Mouse (Mus musculus): ENCODE data around the gene Gss. TPM values are rescaled to one million over a fixed set of nuclear protein-coding genes. Genes with fewer than 3 reads are reported as not detected.
A peak's percentile ranks its signal among the peaks of the same experiment; 100 is the strongest.
"Not testable (repeated sequence)": the region's sequence is repeated elsewhere in the genome, so short reads cannot be mapped to it uniquely, and the experiment has no call there.

Gss gene
- polyA plus RNA-seq, 1 experiment from 2014 or later: 81.1 TPM

DNA sequence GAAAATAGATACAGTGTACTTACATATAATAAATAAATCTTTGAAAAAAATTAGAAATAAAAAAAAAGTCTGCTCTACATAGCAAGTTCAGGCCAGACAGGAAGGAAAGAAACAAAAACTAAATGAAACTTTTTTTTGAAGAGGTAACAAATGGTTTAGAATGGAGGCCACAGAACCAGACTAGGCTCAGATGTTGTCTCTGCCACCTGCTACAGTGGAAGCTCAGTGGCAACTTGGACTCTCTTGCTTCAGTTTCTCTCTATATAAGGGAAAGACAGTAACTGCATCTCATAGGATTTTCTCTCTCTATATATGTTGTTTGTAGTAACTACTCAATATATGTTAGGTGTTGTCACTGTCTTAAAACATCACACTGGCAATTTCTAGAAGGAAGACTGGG lies 40.3 kb downstream of the Gss start:
- H3K9me3 ChIP-seq (replicated peaks; ENCODE audit: control insufficient read depth, low read length): no peaks in the 10 kb centered on the region
- H3K36me3 ChIP-seq (ENCODE audit: control insufficient read depth, insufficient read depth): no peaks in the 10 kb centered on the region
- H3K9ac ChIP-seq (ENCODE audit: low read depth, low read length): no peak overlapping the region
- ATAC-seq (ENCODE audit: low read depth): no peak
- H3K4me2 ChIP-seq (ENCODE audit: low read depth, low read length): no peak overlapping the region
- H3K27me3 ChIP-seq (ENCODE audit: control insufficient read depth, insufficient read depth, low read depth, low read length): no peaks in the 10 kb centered on the region
- H3K4me1 ChIP-seq (ENCODE audit: control insufficient read depth, low read depth, low read length): peaks cover 5% of the 10 kb centered on the region
- H3K4me3 ChIP-seq (ENCODE audit: low read depth, low read length): no peak overlapping the region
- no peak overlapping the region for H3K27ac ChIP-seq (ENCODE audit: low read length)

DNA sequence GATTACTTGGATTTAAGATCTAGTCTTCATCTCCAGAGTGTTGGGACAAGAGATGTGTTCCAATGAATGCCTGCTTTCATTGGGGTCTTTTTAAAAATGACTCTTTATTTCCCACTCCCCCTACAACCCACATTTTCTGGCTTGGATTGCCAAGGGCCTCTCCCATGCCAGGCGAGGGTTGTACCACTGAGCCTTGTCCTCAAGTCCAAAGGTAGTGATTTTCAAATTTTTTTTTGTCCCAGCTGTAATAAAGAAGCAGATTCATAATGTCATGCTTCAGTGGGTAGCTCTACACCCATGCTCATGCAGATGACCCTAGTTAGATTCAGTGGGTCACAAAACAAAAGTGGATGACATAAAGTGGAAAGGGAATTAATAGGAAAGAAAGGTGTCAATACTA lies 45.7 kb downstream of the Gss start:
- Histone ChIP-seq H3K27ac (ENCODE audit: low read length) (no peak overlapping the region), H3K9me3 (replicated peaks; ENCODE audit: control insufficient read depth, low read length) (no peaks in the 10 kb centered on the region), H3K36me3 (ENCODE audit: control insufficient read depth, insufficient read depth) (no peaks in the 10 kb centered on the region), H3K4me3 (ENCODE audit: low read depth, low read length) (no peak overlapping the region), H3K4me2 (ENCODE audit: low read depth, low read length) (no peak overlapping the region), H3K4me1 (ENCODE audit: control insufficient read depth, low read depth, low read length) (no peaks in the 10 kb centered on the region), H3K27me3 (ENCODE audit: control insufficient read depth, insufficient read depth, low read depth, low read length) (no peaks in the 10 kb centered on the region), H3K9ac (ENCODE audit: low read depth, low read length) (no peak overlapping the region)
- 66% methylated on average over 1 of the region's 1 CpGs for whole genome bisulfite sequencing (ENCODE audit: insufficient replicate concordance)
- no peak for ATAC-seq (ENCODE audit: low read depth)

DNA sequence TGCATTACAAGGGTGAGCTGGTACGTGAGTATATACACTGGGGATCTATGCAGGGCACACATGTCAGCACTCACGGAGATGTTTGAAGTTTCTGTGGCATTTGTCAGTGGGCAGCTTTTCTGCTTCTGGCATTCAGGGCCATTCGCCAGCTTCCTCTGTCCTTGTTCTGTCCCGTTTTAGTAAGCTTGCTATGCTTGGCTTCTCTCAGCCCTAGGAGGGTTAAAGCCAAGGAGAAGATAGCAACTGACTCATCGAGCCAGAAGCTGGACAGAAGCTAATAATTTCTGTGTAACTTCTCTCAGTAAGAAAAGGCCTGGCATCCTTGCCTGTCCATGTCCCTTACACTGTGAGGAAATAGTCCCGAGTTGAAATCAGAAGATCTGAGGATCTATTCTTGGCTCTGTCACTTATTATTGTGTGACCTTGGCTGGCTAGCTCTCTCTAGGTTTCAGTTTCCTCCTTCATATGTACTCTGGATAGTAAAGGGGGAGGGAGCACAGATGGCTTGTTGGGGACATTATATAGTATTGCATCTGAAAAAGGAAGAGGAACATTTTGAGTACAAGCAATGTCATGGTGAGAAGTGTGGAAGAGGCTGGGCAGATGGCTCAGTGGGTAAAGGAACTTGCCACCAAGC lies 51.7 kb downstream of the Gss start:
- no peak overlapping the region for H3K4me3 ChIP-seq (ENCODE audit: low read depth, low read length)
- WGBS (ENCODE audit: insufficient replicate concordance): 53% methylated on average over 6 of the region's 6 CpGs
- no peaks in the 10 kb centered on the region for H3K4me1 ChIP-seq (ENCODE audit: control insufficient read depth, low read depth, low read length)
- H3K9ac ChIP-seq (ENCODE audit: low read depth, low read length): no peak overlapping the region
- H3K36me3 ChIP-seq (ENCODE audit: control insufficient read depth, insufficient read depth): no peaks in the 10 kb centered on the region
- ATAC-seq (ENCODE audit: low read depth): no peak
- no peak overlapping the region for H3K4me2 ChIP-seq (ENCODE audit: low read depth, low read length)
- no peak overlapping the region for H3K27ac ChIP-seq (ENCODE audit: low read length)
- no peaks in the 10 kb centered on the region for H3K27me3 ChIP-seq (ENCODE audit: control insufficient read depth, insufficient read depth, low read depth, low read length)
- no peaks in the 10 kb centered on the region for H3K9me3 ChIP-seq (replicated peaks; ENCODE audit: control insufficient read depth, low read length)

DNA sequence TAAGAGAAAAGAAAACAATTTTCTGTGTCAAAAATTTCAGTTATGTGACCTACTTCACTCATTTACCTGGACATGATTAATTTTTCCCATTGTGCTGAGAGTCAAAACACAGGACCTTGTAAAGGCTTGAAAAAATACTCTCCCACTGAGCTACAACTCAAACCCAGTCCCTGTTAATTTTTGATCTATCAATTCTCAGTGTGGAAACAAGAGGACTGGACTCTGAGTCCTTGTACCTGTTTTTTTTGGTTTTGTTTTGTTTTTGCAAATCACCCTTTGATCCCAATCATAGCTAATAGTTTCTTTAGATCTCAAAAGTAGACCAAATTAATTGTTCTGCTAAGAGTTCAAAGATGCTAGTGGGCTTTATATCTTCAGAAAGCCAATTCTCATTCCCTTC lies 52.9 kb downstream of the Gss start:
- H3K27ac ChIP-seq (ENCODE audit: low read length): no peak overlapping the region
- H3K9me3 ChIP-seq (replicated peaks; ENCODE audit: control insufficient read depth, low read length): no peaks in the 10 kb centered on the region
- H3K4me3 ChIP-seq (ENCODE audit: low read depth, low read length): no peak overlapping the region
- no peak for ATAC-seq (ENCODE audit: low read depth)
- H3K36me3 ChIP-seq (ENCODE audit: control insufficient read depth, insufficient read depth): no peaks in the 10 kb centered on the region
- no peak overlapping the region for H3K4me2 ChIP-seq (ENCODE audit: low read depth, low read length)
- H3K27me3 ChIP-seq (ENCODE audit: control insufficient read depth, insufficient read depth, low read depth, low read length): no peaks in the 10 kb centered on the region
- no peaks in the 10 kb centered on the region for H3K4me1 ChIP-seq (ENCODE audit: control insufficient read depth, low read depth, low read length)
- no peak overlapping the region for H3K9ac ChIP-seq (ENCODE audit: low read depth, low read length)

DNA sequence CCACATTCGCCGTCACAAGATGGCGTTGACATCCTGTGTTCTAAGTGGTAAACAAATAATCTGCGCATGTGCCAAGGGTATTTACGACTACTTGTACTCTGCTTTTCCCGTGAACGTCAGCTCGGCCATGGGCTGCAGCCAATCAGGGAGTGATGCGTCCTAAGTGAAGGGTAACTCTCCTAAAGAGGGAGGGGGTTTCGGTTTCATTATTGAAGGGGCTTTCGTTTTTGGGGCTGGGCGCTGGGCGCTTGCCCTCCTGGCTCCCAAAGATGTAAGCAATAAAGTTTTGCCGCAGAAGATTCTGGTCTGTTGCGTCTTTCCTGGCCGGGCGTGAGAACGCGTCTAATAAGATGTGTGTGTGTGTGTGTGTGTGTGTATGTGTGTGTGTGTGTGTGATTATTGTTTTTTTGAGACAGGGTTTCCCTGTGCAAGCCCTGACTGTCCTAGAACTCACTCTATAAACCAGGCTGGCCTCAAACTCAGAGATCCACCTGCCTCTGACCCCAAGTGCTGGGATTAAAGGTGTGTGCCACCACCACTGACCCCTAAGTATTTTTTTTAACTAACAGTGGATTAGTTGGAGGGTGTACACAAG lies 54.0 kb downstream of the Gss start:
- peak; percentile 53 for ATAC-seq (ENCODE audit: low read depth)

DNA sequence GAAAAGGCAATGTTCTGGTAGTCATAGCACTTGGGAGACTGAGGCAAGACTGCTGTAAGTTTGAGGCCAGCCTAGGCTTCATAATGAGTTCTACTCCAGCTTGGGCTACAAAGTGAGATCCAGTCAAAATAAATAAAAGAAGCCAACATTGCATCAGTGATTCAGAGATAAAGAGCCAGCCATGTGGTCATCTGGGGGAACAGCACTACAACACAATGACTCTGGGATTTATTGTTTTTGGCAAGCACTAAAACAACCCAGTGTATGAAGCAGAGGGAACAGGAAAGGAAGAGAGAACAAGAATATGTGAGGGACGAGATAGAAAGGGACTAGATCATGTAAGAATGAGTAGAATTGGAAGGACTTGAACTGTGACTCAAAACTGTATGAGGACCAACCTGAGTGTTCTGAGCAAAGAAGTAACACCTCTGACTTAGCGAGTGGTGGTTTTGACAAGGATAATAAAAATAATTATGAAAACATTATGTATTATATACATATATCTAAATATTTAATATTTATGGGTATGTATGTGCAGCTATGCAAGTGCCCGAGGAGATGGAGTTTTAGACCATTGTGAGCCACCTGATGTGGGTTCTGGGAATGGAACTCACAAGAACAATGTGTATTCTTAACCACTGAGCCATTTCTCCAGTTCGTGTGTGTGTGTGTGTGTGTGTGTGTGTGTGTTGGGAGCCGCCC lies 54.7 kb downstream of the Gss start:
- WGBS (ENCODE audit: insufficient replicate concordance): 51% methylated on average over 5 of the region's 5 CpGs
- no peak overlapping the region for H3K27ac ChIP-seq (ENCODE audit: low read length)
- no peak overlapping the region for H3K9ac ChIP-seq (ENCODE audit: low read depth, low read length)
- H3K4me1 ChIP-seq (ENCODE audit: control insufficient read depth, low read depth, low read length): no peaks in the 10 kb centered on the region
- H3K36me3 ChIP-seq (ENCODE audit: control insufficient read depth, insufficient read depth): no peaks in the 10 kb centered on the region
- no peaks in the 10 kb centered on the region for H3K9me3 ChIP-seq (replicated peaks; ENCODE audit: control insufficient read depth, low read length)
- H3K4me2 ChIP-seq (ENCODE audit: low read depth, low read length): no peak overlapping the region
- ATAC-seq (ENCODE audit: low read depth): no peak
- no peaks in the 10 kb centered on the region for H3K27me3 ChIP-seq (ENCODE audit: control insufficient read depth, insufficient read depth, low read depth, low read length)
- H3K4me3 ChIP-seq (ENCODE audit: low read depth, low read length): no peak overlapping the region

More for the DNA sequence above, 54.0 kb downstream of the Gss start:
- H3K9me3 ChIP-seq (replicated peaks; ENCODE audit: control insufficient read depth, low read length); H3K27me3 ChIP-seq (ENCODE audit: control insufficient read depth, insufficient read depth, low read depth, low read length); H3K36me3 ChIP-seq (ENCODE audit: control insufficient read depth, insufficient read depth); H3K27ac ChIP-seq (ENCODE audit: low read length); H3K9ac ChIP-seq (ENCODE audit: low read depth, low read length); H3K4me2 ChIP-seq (ENCODE audit: low read depth, low read length); H3K4me1 ChIP-seq (ENCODE audit: control insufficient read depth, low read depth, low read length): not testable (repeated sequence)
- 71% methylated on average over 15 of the region's 19 CpGs for WGBS (ENCODE audit: insufficient replicate concordance)
- H3K4me3 ChIP-seq (ENCODE audit: low read depth, low read length): peak overlapping the region; percentile 37

DNA sequence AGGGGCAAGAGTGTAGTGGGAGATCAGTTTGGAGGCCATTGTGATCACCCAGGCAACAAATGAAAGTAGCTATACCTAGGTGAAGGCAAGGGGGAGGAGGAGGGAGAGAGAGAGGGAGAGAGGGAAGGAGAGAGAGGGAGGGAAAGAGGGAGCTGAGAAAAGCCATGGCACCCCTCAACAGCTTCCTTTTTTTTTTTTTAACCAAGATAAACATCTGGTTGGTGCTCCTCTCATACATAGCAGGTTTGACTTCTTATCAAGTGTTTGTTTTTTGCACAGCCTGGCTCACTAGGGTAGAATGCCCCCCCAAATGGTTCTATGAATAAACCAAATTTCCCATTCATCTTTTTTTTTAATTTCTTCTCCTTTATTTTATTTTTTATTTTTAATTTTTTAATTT lies 56.3 kb downstream of the Gss start:
- Histone ChIP-seq H3K9me3 (replicated peaks; ENCODE audit: control insufficient read depth, low read length) (no peaks in the 10 kb centered on the region), H3K4me2 (ENCODE audit: low read depth, low read length) (no peak overlapping the region), H3K36me3 (ENCODE audit: control insufficient read depth, insufficient read depth) (no peaks in the 10 kb centered on the region), H3K27ac (ENCODE audit: low read length) (no peak overlapping the region), H3K9ac (ENCODE audit: low read depth, low read length) (no peak overlapping the region), H3K4me3 (ENCODE audit: low read depth, low read length) (no peak overlapping the region), H3K27me3 (ENCODE audit: control insufficient read depth, insufficient read depth, low read depth, low read length) (no peaks in the 10 kb centered on the region), H3K4me1 (ENCODE audit: control insufficient read depth, low read depth, low read length) (no peaks in the 10 kb centered on the region)
- no peak for ATAC-seq (ENCODE audit: low read depth)

DNA sequence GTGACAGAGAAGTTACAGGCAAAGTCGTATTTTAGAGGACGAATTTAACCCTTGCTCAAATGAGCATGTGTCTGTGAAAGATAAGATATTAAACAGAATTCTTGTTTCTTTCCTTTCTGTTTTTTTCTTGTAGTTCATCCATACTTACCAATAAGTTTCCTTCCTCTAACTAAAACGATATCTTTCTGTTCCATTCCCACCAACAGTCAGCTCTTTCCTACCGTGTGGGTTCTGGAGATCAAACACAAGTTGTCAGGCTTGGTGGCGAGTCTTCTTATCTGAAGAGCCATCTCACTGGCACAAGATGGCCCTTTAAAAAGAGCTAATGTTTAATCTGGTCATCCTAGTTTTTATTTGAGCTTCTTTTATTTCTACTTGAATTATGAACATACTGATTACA lies 65.2 kb downstream of the Gss start:
- Histone ChIP-seq H3K4me1 (ENCODE audit: control insufficient read depth, low read depth, low read length) (peaks cover 5% of the 10 kb centered on the region), H3K4me3 (ENCODE audit: low read depth, low read length) (no peak overlapping the region), H3K36me3 (ENCODE audit: control insufficient read depth, insufficient read depth) (no peaks in the 10 kb centered on the region), H3K27ac (ENCODE audit: low read length) (no peak overlapping the region), H3K27me3 (ENCODE audit: control insufficient read depth, insufficient read depth, low read depth, low read length) (no peaks in the 10 kb centered on the region), H3K9ac (ENCODE audit: low read depth, low read length) (no peak overlapping the region), H3K4me2 (ENCODE audit: low read depth, low read length) (no peak overlapping the region), H3K9me3 (replicated peaks; ENCODE audit: control insufficient read depth, low read length) (no peaks in the 10 kb centered on the region)
- WGBS (ENCODE audit: insufficient replicate concordance): 16% methylated on average over 5 of the region's 5 CpGs
- ATAC-seq (ENCODE audit: low read depth): no peak

DNA sequence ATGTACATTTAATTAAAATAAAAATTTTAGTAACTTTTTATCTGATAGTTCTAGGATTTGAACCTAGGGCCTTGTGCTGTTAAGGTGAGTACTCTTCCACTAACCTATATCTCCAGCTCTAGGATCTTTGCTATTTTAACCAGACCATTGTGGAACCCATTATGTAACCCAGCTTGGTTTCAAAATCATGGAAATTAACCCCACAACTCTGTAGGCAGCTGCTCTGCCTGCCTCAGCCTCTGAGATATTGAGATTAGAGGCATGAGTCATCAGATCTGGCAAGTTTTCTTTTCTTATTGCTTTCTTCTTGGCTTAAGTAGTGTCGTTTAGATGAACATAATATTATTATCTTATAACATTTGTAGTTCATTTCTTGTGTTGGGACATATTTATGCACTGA lies 68.2 kb downstream of the Gss start:
- Histone ChIP-seq H3K27me3 (ENCODE audit: control insufficient read depth, insufficient read depth, low read depth, low read length) (no peaks in the 10 kb centered on the region), H3K36me3 (ENCODE audit: control insufficient read depth, insufficient read depth) (no peaks in the 10 kb centered on the region), H3K9me3 (replicated peaks; ENCODE audit: control insufficient read depth, low read length) (no peaks in the 10 kb centered on the region), H3K4me2 (ENCODE audit: low read depth, low read length) (no peak overlapping the region), H3K4me1 (ENCODE audit: control insufficient read depth, low read depth, low read length) (peaks cover 5% of the 10 kb centered on the region), H3K9ac (ENCODE audit: low read depth, low read length) (no peak overlapping the region), H3K4me3 (ENCODE audit: low read depth, low read length) (no peak overlapping the region), H3K27ac (ENCODE audit: low read length) (no peak overlapping the region)
- no peak for ATAC-seq (ENCODE audit: low read depth)
- WGBS (ENCODE audit: insufficient replicate concordance): 14% methylated on average over 1 of the region's 1 CpGs
